Mouse (Mus musculus): ENCODE measurements at regions not wholly inside any gene's neighbourhood (a gene's known extent, or its start where the extent isn't known, plus 50 kb on each side); places are given as distances from the start of the nearest gene placed in this dataset.

DNA sequence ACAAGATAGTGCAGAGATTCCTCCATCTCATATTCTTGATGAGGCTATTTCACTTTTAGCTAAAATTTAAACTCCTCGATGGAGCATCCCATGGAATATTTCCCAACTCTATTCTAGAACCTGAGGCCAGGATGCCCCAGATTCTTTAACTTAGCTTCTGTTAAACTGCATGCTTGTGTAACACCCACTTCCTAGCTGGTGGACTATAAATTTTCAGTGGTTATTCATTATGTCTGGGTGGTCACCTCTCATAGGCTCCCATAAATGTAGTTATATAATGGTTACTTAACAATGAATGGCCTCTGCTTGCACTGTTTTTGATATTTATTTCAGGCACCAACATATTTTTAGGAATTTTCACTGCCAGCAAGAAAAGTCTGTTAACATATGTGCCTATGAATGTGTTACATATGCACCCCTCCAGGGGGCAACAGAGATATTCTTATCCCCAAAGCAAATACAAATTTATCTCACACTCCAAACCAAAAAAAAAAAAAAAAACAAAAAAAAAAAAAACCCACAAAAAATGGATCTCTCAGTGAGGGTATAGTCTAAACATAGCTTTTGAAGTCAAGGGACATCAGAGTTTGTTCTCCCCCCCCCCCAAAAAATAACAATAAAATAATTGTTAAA lies 135.1 kb upstream of the Gvin1 start:
- in situ Hi-C loops (cut with MboI, MseI) = loop anchor here (25.0 kb wide), 2 partner anchors 462 to 463 kb away; partner anchors contain the start of genes Olfr700 and Olfr701

Measured in T-helper 1 cell (primary cell).